18 mouse cellular contexts compared by ENCODE assay signal in the genomic region with DNA sequence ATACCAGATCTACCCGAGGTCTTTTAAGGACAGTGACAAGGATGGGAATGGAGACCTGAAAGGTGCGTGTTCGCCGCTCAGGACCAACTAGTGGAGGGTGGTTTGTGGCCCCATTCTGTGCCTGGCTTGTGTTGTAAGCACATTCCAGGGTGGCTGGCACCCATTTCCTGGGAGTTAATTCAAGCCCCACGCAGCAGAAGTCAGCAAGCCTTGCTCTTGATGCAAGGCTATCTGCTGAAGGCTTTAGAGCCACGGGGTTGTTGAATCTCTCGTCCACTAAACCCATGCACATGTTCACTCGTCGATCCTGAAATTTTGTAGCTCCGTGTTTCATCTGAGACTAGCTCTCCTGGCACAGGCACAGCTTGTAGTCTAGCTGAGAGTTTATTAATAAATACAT. TPM values are rescaled to one million over a fixed set of nuclear protein-coding genes. Genes with fewer than 3 reads are reported as not detected.
DNase-seq lines count a peak whose midpoint lies in the region; ATAC-seq and TF ChIP-seq lines count a peak whose summit lies in the region.
"Had no signal": no experiment of that assay in that cellular context is flagged by ENCODE, and none has a peak within 500 bp of the region (broad histone marks: within the 10 kb centered on the region; RNA-seq: fewer than 3 reads in every experiment).

No protein-coding gene starts in this region.

- H3K4me1 ChIP-seq in kidney, postnatal 0 days (replicated peaks; ENCODE audit: insufficient read depth, low read length): peaks cover 4% of the 10 kb centered on the region; the same call in 1 of the 2 replicates
- H3K4me1 ChIP-seq in kidney, embryonic 15.5 days: peaks cover 9% of the 10 kb centered on the region
- no peaks in the 10 kb centered on the region for H3K4me1 ChIP-seq in liver, embryonic 11.5 days (replicated peaks; ENCODE audit: control insufficient read depth, insufficient read depth, low read length)
- no peaks in the 10 kb centered on the region; the same call in 1 of the 2 replicates for H3K4me1 ChIP-seq in liver, embryonic 12.5 days
- peaks cover 12% of the 10 kb centered on the region for H3K4me1 ChIP-seq in liver, postnatal 0 days (ENCODE audit: insufficient read depth)
- H3K4me1 ChIP-seq: heart, embryonic 15.5 days; hindbrain, embryonic 13.5 days had no signal

- no peak for ATAC-seq in kidney, postnatal 0 days (replicated peaks; ENCODE audit: low FRiP score, low read depth)
- no peak for ATAC-seq in kidney, embryonic 15.5 days (replicated peaks; ENCODE audit: low FRiP score)
- no peak for ATAC-seq in liver, embryonic 11.5 days (replicated peaks; ENCODE audit: low FRiP score)
- ATAC-seq in liver, embryonic 12.5 days: no peak
- ATAC-seq in liver, postnatal 0 days: no peak
- ATAC-seq: forebrain, embryonic 13.5 days; forebrain, postnatal 0 days had no signal

- DNase-seq in kidney, postnatal 0 days (ENCODE audit: low spot score): no peak
- DNase-seq in liver, embryonic 11.5 days (ENCODE audit: low spot score): peak; percentile 25
- no peak for DNase-seq in liver, postnatal 0 days
- no peak for DNase-seq in embryo, embryonic 10 days (ENCODE audit: low spot score)
- DNase-seq: adrenal gland, adult 2 months; adrenal gland, postnatal 25 days; cerebellum, adult 18-20 months; cerebellum, adult 9-11 months; cerebellum, postnatal 36 days; forebrain, postnatal 0 days; gastrocnemius, postnatal 14 days; heart, postnatal 14 days had no signal

- peak overlapping the region; percentile 4; the same call in 1 of the 2 replicates for H3K4me2 ChIP-seq in kidney, postnatal 0 days (ENCODE audit: low read length)
- H3K4me2 ChIP-seq in kidney, embryonic 15.5 days: no peak overlapping the region
- no peak overlapping the region for H3K4me2 ChIP-seq in liver, embryonic 11.5 days
- H3K4me2 ChIP-seq in liver, embryonic 12.5 days: no peak overlapping the region
- peak overlapping the region; percentile 48 for H3K4me2 ChIP-seq in liver, postnatal 0 days (ENCODE audit: low read depth, low read length)
- H3K4me2 ChIP-seq: forebrain, embryonic 13.5 days; heart, embryonic 15.5 days; hindbrain, embryonic 13.5 days had no signal

- WGBS in kidney, postnatal 0 days: 92% methylated on average over 10 of the region's 10 CpGs
- 93% methylated on average over 10 of the region's 10 CpGs for WGBS in kidney, embryonic 15.5 days
- 88% methylated on average over 10 of the region's 10 CpGs for WGBS in liver, embryonic 11.5 days
- 84% methylated on average over 10 of the region's 10 CpGs for WGBS in liver, embryonic 12.5 days (ENCODE audit: insufficient replicate concordance)
- WGBS in liver, postnatal 0 days (ENCODE audit: insufficient replicate concordance): 87% methylated on average over 10 of the region's 10 CpGs

- H3K27me3 ChIP-seq in kidney, postnatal 0 days (ENCODE audit: insufficient read depth, low read length): no peaks in the 10 kb centered on the region
- no peaks in the 10 kb centered on the region for H3K27me3 ChIP-seq in kidney, embryonic 15.5 days
- no peaks in the 10 kb centered on the region for H3K27me3 ChIP-seq in liver, embryonic 11.5 days (replicated peaks; ENCODE audit: control insufficient read depth, insufficient read depth, low read length)
- H3K27me3 ChIP-seq in liver, embryonic 12.5 days (replicated peaks): peaks cover 4% of the 10 kb centered on the region
- no peaks in the 10 kb centered on the region for H3K27me3 ChIP-seq in liver, postnatal 0 days (ENCODE audit: insufficient read depth, low read length)
- H3K27me3 ChIP-seq: forebrain, embryonic 13.5 days; heart, embryonic 15.5 days; hindbrain, embryonic 13.5 days had no signal

- peak overlapping the region; percentile 13; the same call in 1 of the 2 replicates for H3K9ac ChIP-seq in kidney, postnatal 0 days (ENCODE audit: low read depth, low read length)
- H3K9ac ChIP-seq in kidney, embryonic 15.5 days: no peak overlapping the region
- H3K9ac ChIP-seq in liver, embryonic 11.5 days (ENCODE audit: low read depth, low read length): no peak overlapping the region
- no peak overlapping the region for H3K9ac ChIP-seq in liver, embryonic 12.5 days
- H3K9ac ChIP-seq in liver, postnatal 0 days (replicated peaks): no peak overlapping the region; the same call in 1 of the 2 replicates
- H3K9ac ChIP-seq: forebrain, embryonic 13.5 days; forebrain, postnatal 0 days; heart, embryonic 15.5 days; hindbrain, embryonic 13.5 days had no signal

- H3K9me3 ChIP-seq in kidney, postnatal 0 days (replicated peaks; ENCODE audit: low read length): no peaks in the 10 kb centered on the region
- no peaks in the 10 kb centered on the region for H3K9me3 ChIP-seq in kidney, embryonic 15.5 days (replicated peaks)
- H3K9me3 ChIP-seq in liver, embryonic 11.5 days (ENCODE audit: control insufficient read depth, low read length): no peaks in the 10 kb centered on the region
- no peaks in the 10 kb centered on the region for H3K9me3 ChIP-seq in liver, embryonic 12.5 days (replicated peaks)
- H3K9me3 ChIP-seq in liver, postnatal 0 days (ENCODE audit: low read length): no peaks in the 10 kb centered on the region
- H3K9me3 ChIP-seq: embryonic facial prominence, embryonic 10.5 days; forebrain, embryonic 13.5 days; heart, embryonic 15.5 days; hindbrain, embryonic 13.5 days had no signal

- peak overlapping the region; percentile 44 for H3K27ac ChIP-seq in kidney, postnatal 0 days
- H3K27ac ChIP-seq in kidney, embryonic 15.5 days: no peak overlapping the region
- no peak overlapping the region for H3K27ac ChIP-seq in liver, embryonic 11.5 days (ENCODE audit: low read depth, low read length)
- H3K27ac ChIP-seq in liver, embryonic 12.5 days: no peak overlapping the region
- peak overlapping the region; percentile 66; the same call in 1 of the 2 replicates for H3K27ac ChIP-seq in liver, postnatal 0 days (ENCODE audit: low read depth)
- H3K27ac ChIP-seq: embryonic facial prominence, embryonic 10.5 days; forebrain, embryonic 13.5 days; heart, embryonic 15.5 days; hindbrain, embryonic 13.5 days had no signal

- TF ChIP-seq EP300 in liver, postnatal 0 days (IDR thresholded peaks at IDR 0.05; ENCODE audit: low read depth): no peak

- no peaks in the 10 kb centered on the region for H3K36me3 ChIP-seq in kidney, postnatal 0 days (ENCODE audit: insufficient read depth, low read length)
- no peaks in the 10 kb centered on the region for H3K36me3 ChIP-seq in kidney, embryonic 15.5 days
- no peaks in the 10 kb centered on the region for H3K36me3 ChIP-seq in liver, embryonic 11.5 days (ENCODE audit: control insufficient read depth, insufficient read depth, low read length)
- H3K36me3 ChIP-seq in liver, embryonic 12.5 days: peaks cover 17% of the 10 kb centered on the region
- no peaks in the 10 kb centered on the region for H3K36me3 ChIP-seq in liver, postnatal 0 days (replicated peaks; ENCODE audit: insufficient read depth, low read length)
- H3K36me3 ChIP-seq: heart, embryonic 15.5 days; hindbrain, embryonic 13.5 days had no signal

- TF ChIP-seq CTCF in kidney, postnatal 0 days (IDR thresholded peaks at IDR 0.05; ENCODE audit: low read depth): no peak
- no peak for TF ChIP-seq CTCF in liver, postnatal 0 days (IDR thresholded peaks at IDR 0.05; ENCODE audit: low read depth)

- no peak overlapping the region for H3K4me3 ChIP-seq in kidney, postnatal 0 days (replicated peaks; ENCODE audit: low read depth, low read length)
- no peak overlapping the region for H3K4me3 ChIP-seq in kidney, embryonic 15.5 days (replicated peaks)
- no peak overlapping the region for H3K4me3 ChIP-seq in liver, embryonic 11.5 days (ENCODE audit: low read depth, low read length)
- no peak overlapping the region for H3K4me3 ChIP-seq in liver, embryonic 12.5 days
- peak overlapping the region; percentile 11 for H3K4me3 ChIP-seq in liver, postnatal 0 days (ENCODE audit: low read depth, low read length)
- H3K4me3 ChIP-seq: embryonic facial prominence, embryonic 10.5 days; forebrain, embryonic 13.5 days; heart, embryonic 15.5 days; hindbrain, embryonic 13.5 days had no signal

RNA-seq across cellular contexts. Expression of a gene that starts 0.6 kb away (rescaled TPM):
- 76.9 and 88.8 TPM in 2 replicates for polyA plus RNA-seq in kidney, postnatal 0 days (2015; fragmentation: Nextera tagmentation; extraction: Ambion mirVana)
- polyA plus RNA-seq in kidney, embryonic 15.5 days (2015; fragmentation: Nextera tagmentation; extraction: Ambion mirVana): 11.1 and 13.1 TPM in 2 replicates
- 0.27 and 0.49 TPM in 2 replicates for polyA plus RNA-seq in liver, embryonic 11.5 days (2014; fragmentation: Nextera tagmentation; extraction: Ambion mirVana)
- 0.32 and 0.41 TPM in 2 replicates for polyA plus RNA-seq in liver, embryonic 12.5 days (2016; fragmentation: Nextera tagmentation; extraction: Ambion mirVana)
- 7.8 and 8.9 TPM in 2 replicates for polyA plus RNA-seq in liver, postnatal 0 days (2015; fragmentation: Nextera tagmentation; extraction: Ambion mirVana)

Comparison
In these comparisons a context has a peak if more than half of its experiments do, and no peak if none do; other contexts are left out.
1. H3K27ac ChIP-seq: peak in kidney, postnatal 0 days (single experiment) and liver, postnatal 0 days (single experiment); none in kidney, embryonic 15.5 days (single experiment), liver, embryonic 11.5 days (single experiment) and liver, embryonic 12.5 days (single experiment).
2. H3K4me2 ChIP-seq: peak in kidney, postnatal 0 days (single experiment) and liver, postnatal 0 days (single experiment); none in kidney, embryonic 15.5 days (single experiment), liver, embryonic 11.5 days (single experiment) and liver, embryonic 12.5 days (single experiment).